Mouse (Mus musculus) heart, embryonic 16.5 days (tissue): ENCODE measurements at regions not wholly inside any gene's neighbourhood (a gene's known extent, or its start where the extent isn't known, plus 50 kb on each side); places are given as distances from the start of the nearest gene placed in this dataset.

ENCODE experiments used
- ATAC-seq: fragments of 200-750 bp; cut with Nextera tagmentation; replicated peaks from 2 replicates; pipeline ENCODE4 v1.8.0; 2017; ENCODE audit warnings: moderate number of reproducible peaks; ENCODE audit not compliant: insufficient read depth, low FRiP score; ENCODE audit errors: extremely low read depth
- H3K27ac ChIP-seq: fragments of 300-500 bp; sonication (generic); 2 replicates; pipeline ENCODE4 v1.5.1; 2014; ENCODE audit warnings: mild to moderate bottlenecking, low read length, control low read depth, moderate library complexity
- H3K27me3 ChIP-seq: fragments of 300-500 bp; sonication (generic); 2 replicates; pipeline ENCODE4 v1.6.1; 2014; ENCODE audit warnings: low read length, mixed read lengths; ENCODE audit not compliant: control insufficient read depth, insufficient read depth
- H3K36me3 ChIP-seq: fragments of 300-500 bp; sonication (generic); 2 replicates; pipeline ENCODE4 v1.6.1; 2014; ENCODE audit not compliant: control insufficient read depth, insufficient read depth
- H3K4me1 ChIP-seq: fragments of 300-500 bp; sonication (generic); 2 replicates; pipeline ENCODE4 v1.6.1; 2014; ENCODE audit warnings: low read length, mixed read lengths; ENCODE audit not compliant: control insufficient read depth, insufficient read depth
- H3K4me2 ChIP-seq: fragments of 300-500 bp; sonication (generic); 2 replicates; pipeline ENCODE4 v1.6.1; 2014; ENCODE audit warnings: low read depth, mild to moderate bottlenecking, control low read depth, low read length
- H3K4me3 ChIP-seq: fragments of 300-500 bp; sonication (generic); 2 replicates; pipeline ENCODE4 v1.5.1; 2014; ENCODE audit warnings: mild to moderate bottlenecking, control low read depth, low read length
- H3K9ac ChIP-seq: fragments of 300-500 bp; sonication (generic); 2 replicates; pipeline ENCODE4 v1.6.1; 2014; ENCODE audit warnings: low read length, control low read depth
- H3K9me3 ChIP-seq: fragments of 300-500 bp; sonication (generic); replicated peaks from 2 replicates; pipeline ENCODE4 v1.6.1; 2016; ENCODE audit warnings: low read length; ENCODE audit not compliant: control insufficient read depth
- WGBS: fragments of 180-500 bp; shearing (Covaris S2); extraction: QIAGEN DNeasy Blood & Tissue Kit; methylation state at CpG from one replicate; pipeline ENCODE4 v1.1.7; 2014; 5-methylcytosine and 5-hydroxymethylcytosine counted together

GRCm38 (mm10) chr10:70866737-70867136, 211.0 kb upstream of the Phyhipl start:
- H3K36me3 ChIP-seq: no peaks in the 10 kb centered on the region
- no peak overlapping the region for H3K9ac ChIP-seq
- WGBS: 72% methylated on average over 2 of the region's 2 CpGs
- H3K27ac ChIP-seq: no peak overlapping the region
- no peaks in the 10 kb centered on the region for H3K9me3 ChIP-seq
- no peaks in the 10 kb centered on the region for H3K4me1 ChIP-seq
- no peak overlapping the region for H3K4me2 ChIP-seq
- no peak overlapping the region for H3K4me3 ChIP-seq
- H3K27me3 ChIP-seq: no peaks in the 10 kb centered on the region
- no peak for ATAC-seq

GRCm38 (mm10) chr10:70864650-70865049, 208.9 kb upstream of the Phyhipl start:
- Histone ChIP-seq H3K36me3 (no peaks in the 10 kb centered on the region), H3K27me3 (no peaks in the 10 kb centered on the region), H3K4me1 (no peaks in the 10 kb centered on the region), H3K27ac (no peak overlapping the region), H3K9me3 (no peaks in the 10 kb centered on the region), H3K4me2 (no peak overlapping the region), H3K9ac (no peak overlapping the region), H3K4me3 (no peak overlapping the region)
- no peak for ATAC-seq
- 88% methylated on average over 5 of the region's 5 CpGs for WGBS

GRCm38 (mm10) chr10:70862022-70862335, 206.2 kb upstream of the Phyhipl start:
- H3K4me2 ChIP-seq: no peak overlapping the region
- no peaks in the 10 kb centered on the region for H3K36me3 ChIP-seq
- H3K27me3 ChIP-seq: no peaks in the 10 kb centered on the region
- no peak for ATAC-seq
- H3K4me1 ChIP-seq: no peaks in the 10 kb centered on the region
- no peak overlapping the region for H3K27ac ChIP-seq
- 48% methylated on average over 4 of the region's 4 CpGs for WGBS
- no peak overlapping the region for H3K4me3 ChIP-seq
- no peak overlapping the region for H3K9ac ChIP-seq
- no peaks in the 10 kb centered on the region for H3K9me3 ChIP-seq

- Histone ChIP-seq H3K27ac (no peak overlapping the region), H3K9ac (no peak overlapping the region), H3K9me3 (no peaks in the 10 kb centered on the region), H3K4me3 (no peak overlapping the region), H3K27me3 (no peaks in the 10 kb centered on the region), H3K4me1 (no peaks in the 10 kb centered on the region), H3K36me3 (no peaks in the 10 kb centered on the region), H3K4me2 (no peak overlapping the region)
- ATAC-seq: no peak
- 43% methylated on average over 10 of the region's 10 CpGs for whole genome bisulfite sequencing
Observed at GRCm38 (mm10) chr10:70861131-70862021, 205.6 kb upstream of the Phyhipl start.

GRCm38 (mm10) chr10:70857155-70857820, 201.5 kb upstream of the Phyhipl start:
- no peaks in the 10 kb centered on the region for H3K36me3 ChIP-seq
- no peak for ATAC-seq
- H3K9ac ChIP-seq: no peak overlapping the region
- H3K4me2 ChIP-seq: no peak overlapping the region
- H3K9me3 ChIP-seq: no peaks in the 10 kb centered on the region
- H3K4me1 ChIP-seq: no peaks in the 10 kb centered on the region
- 62% methylated on average over 14 of the region's 14 CpGs for WGBS
- H3K27ac ChIP-seq: no peak overlapping the region
- H3K4me3 ChIP-seq: no peak overlapping the region
- H3K27me3 ChIP-seq: no peaks in the 10 kb centered on the region

- H3K27ac ChIP-seq: no peak overlapping the region
- H3K36me3 ChIP-seq: no peaks in the 10 kb centered on the region
- no peak overlapping the region for H3K4me2 ChIP-seq
- H3K27me3 ChIP-seq: no peaks in the 10 kb centered on the region
- H3K4me1 ChIP-seq: no peaks in the 10 kb centered on the region
- 75% methylated on average over 8 of the region's 8 CpGs for WGBS
- H3K9ac ChIP-seq: no peak overlapping the region
- no peak for ATAC-seq
- no peaks in the 10 kb centered on the region for H3K9me3 ChIP-seq
- no peak overlapping the region for H3K4me3 ChIP-seq
Observed at GRCm38 (mm10) chr10:70855948-70856347, 200.2 kb upstream of the Phyhipl start.

GRCm38 (mm10) chr10:70853614-70854013, 197.8 kb upstream of the Phyhipl start:
- Histone ChIP-seq H3K4me2 (no peak overlapping the region), H3K9ac (no peak overlapping the region), H3K27ac (no peak overlapping the region), H3K27me3 (no peaks in the 10 kb centered on the region), H3K4me1 (no peaks in the 10 kb centered on the region), H3K4me3 (no peak overlapping the region), H3K36me3 (no peaks in the 10 kb centered on the region), H3K9me3 (no peaks in the 10 kb centered on the region)
- 86% methylated on average over 4 of the region's 4 CpGs for WGBS
- no peak for ATAC-seq

GRCm38 (mm10) chr10:70848141-70848540, 192.4 kb upstream of the Phyhipl start:
- Histone ChIP-seq H3K27me3 (no peaks in the 10 kb centered on the region), H3K9me3 (peaks cover 7% of the 10 kb centered on the region; the same call in 1 of the 2 replicates), H3K36me3 (no peaks in the 10 kb centered on the region), H3K9ac (no peak overlapping the region), H3K4me3 (no peak overlapping the region), H3K27ac (no peak overlapping the region), H3K4me1 (0 out of 2 replicates have a peak, but pooled peaks cover 2% of the 10 kb centered on the region), H3K4me2 (no peak overlapping the region)
- ATAC-seq: no peak
- 74% methylated on average over 5 of the region's 5 CpGs for WGBS

- Histone ChIP-seq H3K4me2 (no peak overlapping the region), H3K36me3 (no peaks in the 10 kb centered on the region), H3K27ac (no peak overlapping the region), H3K4me3 (no peak overlapping the region), H3K4me1 (0 out of 2 replicates have a peak, but pooled peaks cover 2% of the 10 kb centered on the region), H3K9me3 (peaks cover 7% of the 10 kb centered on the region; the same call in 1 of the 2 replicates), H3K27me3 (no peaks in the 10 kb centered on the region), H3K9ac (no peak overlapping the region)
- WGBS: 63% methylated on average over 3 of the region's 3 CpGs
- ATAC-seq: no peak
Observed at GRCm38 (mm10) chr10:70847341-70847882, 191.6 kb upstream of the Phyhipl start.
